Mouse (Mus musculus): ENCODE measurements at regions not wholly inside any gene's neighbourhood (a gene's known extent, or its start where the extent isn't known, plus 50 kb on each side); places are given as distances from the start of the nearest gene placed in this dataset.

GRCm38 (mm10) chr14:54185265-54185830, 68.6 kb downstream of the Dad1 start:
- in situ Hi-C loops (cut with MseI, MboI), result no loop called here

GRCm38 (mm10) chr14:54183873-54184272, 70.0 kb downstream of the Dad1 start:
- in situ Hi-C loops (cut with MseI, MboI), result no loop called here

GRCm38 (mm10) chr14:54182838-54183237, 71.1 kb downstream of the Dad1 start:
- in situ Hi-C loops (cut with MseI, MboI), result no loop called here

GRCm38 (mm10) chr14:54181306-54181705, 72.6 kb downstream of the Dad1 start:
- in situ Hi-C loops (cut with MseI, MboI), result no loop called here

GRCm38 (mm10) chr14:54180754-54181153, 73.2 kb downstream of the Dad1 start:
- in situ Hi-C loops (cut with MseI, MboI), result no loop called here

- in situ Hi-C loops (cut with MseI, MboI), result no loop called here
Observed at GRCm38 (mm10) chr14:54180271-54180670, 73.6 kb downstream of the Dad1 start.

GRCm38 (mm10) chr14:54178856-54179255, 75.0 kb downstream of the Dad1 start:
- in situ Hi-C loops (cut with MseI, MboI), result no loop called here

GRCm38 (mm10) chr14:54176469-54176868, 77.4 kb downstream of the Dad1 start:
- in situ Hi-C loops (cut with MseI, MboI), result no loop called here

GRCm38 (mm10) chr14:54175476-54175875, 78.4 kb downstream of the Dad1 start:
- in situ Hi-C loops (cut with MseI, MboI), result no loop called here

- in situ Hi-C loops (cut with MseI, MboI), result loop anchor here in 1 of 2 experiments (25.0 kb wide), 1 partner anchor 286 kb away; no protein-coding TSS in a partner anchor
Observed at GRCm38 (mm10) chr14:54173316-54173715, 80.6 kb downstream of the Dad1 start.

GRCm38 (mm10) chr14:54169254-54169653, 84.7 kb downstream of the Dad1 start:
- in situ Hi-C loops (cut with MseI, MboI), result loop anchor here in 1 of 2 experiments (25.0 kb wide), 1 partner anchor 282 kb away; no protein-coding TSS in a partner anchor

GRCm38 (mm10) chr14:54168414-54168931, 85.4 kb downstream of the Dad1 start:
- in situ Hi-C loops (cut with MseI, MboI), result loop anchor here in 1 of 2 experiments (25.0 kb wide), 1 partner anchor 281 kb away; no protein-coding TSS in a partner anchor

GRCm38 (mm10) chr14:54166057-54166456, 87.8 kb downstream of the Dad1 start:
- in situ Hi-C loops (cut with MseI, MboI), result loop anchor here in 1 of 2 experiments (25.0 kb wide), 1 partner anchor 279 kb away; no protein-coding TSS in a partner anchor

GRCm38 (mm10) chr14:54164874-54165273, 89.0 kb downstream of the Dad1 start:
- in situ Hi-C loops (cut with MseI, MboI), result loop anchor here in 1 of 2 experiments (25.0 kb wide), 1 partner anchor 278 kb away; no protein-coding TSS in a partner anchor

GRCm38 (mm10) chr14:54161916-54162315, 92.0 kb downstream of the Dad1 start:
- in situ Hi-C loops (cut with MseI, MboI), result loop anchor here in 1 of 2 experiments (25.0 kb wide), 1 partner anchor 275 kb away; no protein-coding TSS in a partner anchor

- in situ Hi-C loops (cut with MseI, MboI), result loop anchor here in 1 of 2 experiments (25.0 kb wide), 1 partner anchor 274 kb away; no protein-coding TSS in a partner anchor
Observed at GRCm38 (mm10) chr14:54161206-54161605, 92.7 kb downstream of the Dad1 start.

- in situ Hi-C loops (cut with MseI, MboI), result loop anchor here in 1 of 2 experiments (25.0 kb wide), 1 partner anchor 273 kb away; no protein-coding TSS in a partner anchor
Observed at GRCm38 (mm10) chr14:54159816-54160215, 94.1 kb downstream of the Dad1 start.

GRCm38 (mm10) chr14:54158214-54158965, 95.5 kb downstream of the Dad1 start:
- in situ Hi-C loops (cut with MseI, MboI), result loop anchor here in 1 of 2 experiments (25.0 kb wide), 1 partner anchor 271 kb away; no protein-coding TSS in a partner anchor

GRCm38 (mm10) chr14:54156536-54156935, 97.4 kb downstream of the Dad1 start:
- in situ Hi-C loops (cut with MseI, MboI), result loop anchor here in 1 of 2 experiments (25.0 kb wide), 1 partner anchor 269 kb away; no protein-coding TSS in a partner anchor

- in situ Hi-C loops (cut with MseI, MboI), result loop anchor here in 1 of 2 experiments (5.0 to 25.0 kb wide), 2 partner anchors 85 to 265 kb away; no protein-coding TSS in a partner anchor
Observed at GRCm38 (mm10) chr14:54152485-54153235, 101.2 kb downstream of the Dad1 start.

- in situ Hi-C loops (cut with MseI, MboI), result loop anchor here in 1 of 2 experiments (5.0 to 25.0 kb wide), 2 partner anchors 85 to 265 kb away; no protein-coding TSS in a partner anchor
Observed at GRCm38 (mm10) chr14:54151921-54152320, 102.0 kb downstream of the Dad1 start.
